Mouse (Mus musculus) CH12.LX (cell line): ENCODE data around the gene Dll3. TPM values are rescaled to one million over a fixed set of nuclear protein-coding genes. Genes with fewer than 3 reads are reported as not detected.

ENCODE experiments used
- DNase-seq: peaks from one replicate; pipeline ENCODE4 v3.0.0-alpha.2; 2013; ENCODE audit errors: extremely low read depth
- H3K27ac ChIP-seq: 2 replicates; pipeline ENCODE4 v1.5.1; 2012; ENCODE audit warnings: low read depth, mild to moderate bottlenecking, control low read depth, moderate library complexity; ENCODE audit not compliant: insufficient read depth
- H3K27me3 ChIP-seq: replicated peaks from 2 replicates; pipeline ENCODE3; 2012; ENCODE audit warnings: inconsistent platforms
- H3K36me3 ChIP-seq, 2 experiments: replicated peaks in 1 of 2; 2 replicates each; pipeline versions ENCODE3 to v1.6.1; 2012; ENCODE audit warnings: inconsistent platforms in 1 of 2, low read length in 1 of 2, mild to moderate bottlenecking in 1 of 2, mixed read lengths in 1 of 2, moderate library complexity in 1 of 2; ENCODE audit not compliant: control insufficient read depth in 1 of 2, insufficient read depth in 1 of 2
- H3K4me1 ChIP-seq, 2 experiments: 2 replicates each; pipeline ENCODE4 v1.6.1; 2012; ENCODE audit warnings: inconsistent platforms in 1 of 2, moderate library complexity in 1 of 2; ENCODE audit not compliant: insufficient read depth in 2 of 2, control insufficient read depth in 1 of 2
- H3K4me2 ChIP-seq: 2 replicates; pipeline ENCODE4 v1.6.1; 2012; ENCODE audit warnings: low read depth, mild to moderate bottlenecking, control low read depth; ENCODE audit not compliant: poor library complexity, insufficient read depth, severe bottlenecking
- H3K4me3 ChIP-seq, 3 experiments: fragments of 150-350 bp in 1 of 3; sonication (generic) in 1 of 3; replicated peaks in 1 of 3; 2 replicates each; pipeline versions ENCODE3 to v1.5.1; 2011 to 2012; ENCODE audit warnings: low read depth in 2 of 3, low read length in 2 of 3, mild to moderate bottlenecking in 2 of 3, moderate library complexity in 2 of 3, control low read depth in 1 of 3, improper control_type of control experiment in 1 of 3, inconsistent platforms in 1 of 3, mixed read lengths in 1 of 3; ENCODE audit not compliant: poor library complexity in 1 of 3
- H3K79me2 ChIP-seq: replicated peaks from 2 replicates; pipeline ENCODE4 v1.6.1; 2012; ENCODE audit warnings: mild to moderate bottlenecking, moderate library complexity; ENCODE audit not compliant: control insufficient read depth, poor library complexity, insufficient read depth, severe bottlenecking; ENCODE audit errors: extremely low read depth
- H3K9ac ChIP-seq: 2 replicates; pipeline ENCODE4 v1.6.1; 2012; ENCODE audit warnings: low read depth, mild to moderate bottlenecking, control low read depth, moderate library complexity; ENCODE audit not compliant: insufficient read depth
- H3K9me3 ChIP-seq: replicated peaks from 2 replicates; pipeline ENCODE3; 2012; ENCODE audit warnings: low read length, inconsistent platforms, mixed read lengths
- BHLHE40 ChIP-seq: IDR thresholded peaks from 2 replicates; pipeline ENCODE4 v1.6.1; 2011; ENCODE audit warnings: mild to moderate bottlenecking, low read depth, low read length, improper control_type of control experiment
- CHD1 ChIP-seq: IDR thresholded peaks from 2 replicates; pipeline ENCODE4 v1.6.1; 2012; ENCODE audit warnings: low read depth, low read length, improper control_type of control experiment, inconsistent platforms
- CHD2 ChIP-seq: IDR thresholded peaks from 2 replicates; pipeline ENCODE4 v1.6.1; 2011; ENCODE audit warnings: low read length, improper control_type of control experiment
- CTCF ChIP-seq, 2 experiments: IDR thresholded peaks in 1 of 2; conservative IDR thresholded peaks in 1 of 2; 2 replicates each; pipeline ENCODE4 v1.5.1; 2011 to 2012; ENCODE audit warnings: low read depth in 2 of 2, low read length in 2 of 2, improper control_type of control experiment in 1 of 2, inconsistent platforms in 1 of 2, mild to moderate bottlenecking in 1 of 2, moderate library complexity in 1 of 2
- E2F4 ChIP-seq: IDR thresholded peaks from 2 replicates; pipeline ENCODE4 v1.6.1; 2011; ENCODE audit warnings: low read depth, low read length, improper control_type of control experiment; ENCODE audit not compliant: insufficient replicate concordance
- ELF1 ChIP-seq: IDR thresholded peaks from 2 replicates; pipeline ENCODE4 v1.6.1; 2014; ENCODE audit warnings: low read depth, mild to moderate bottlenecking, inconsistent platforms, low read length, improper control_type of control experiment
- EP300 ChIP-seq: IDR thresholded peaks from 2 replicates; pipeline ENCODE4 v1.6.1; 2011; ENCODE audit warnings: low read length, improper control_type of control experiment
- HCFC1 ChIP-seq: IDR thresholded peaks from 2 replicates; pipeline ENCODE4 v1.6.1; 2012; ENCODE audit warnings: low read depth, mild to moderate bottlenecking, inconsistent platforms, low read length, improper control_type of control experiment
- IRF4 ChIP-seq: IDR thresholded peaks from 2 replicates; pipeline ENCODE4 v1.6.1; 2014; ENCODE audit warnings: low read depth, mild to moderate bottlenecking, inconsistent platforms, low read length, improper control_type of control experiment
- JUN ChIP-seq: IDR thresholded peaks from 2 replicates; pipeline ENCODE4 v1.6.1; 2011; ENCODE audit warnings: low read depth, mild to moderate bottlenecking, low read length, improper control_type of control experiment, moderate library complexity; ENCODE audit not compliant: insufficient read depth
- JUND ChIP-seq: conservative IDR thresholded peaks from 2 replicates; pipeline ENCODE4 v1.6.1; 2011; ENCODE audit warnings: low read depth, low read length, improper control_type of control experiment
- MAX ChIP-seq: IDR thresholded peaks from 2 replicates; pipeline ENCODE4 v1.6.1; 2011; ENCODE audit warnings: low read length, improper control_type of control experiment
- MEF2A ChIP-seq: IDR thresholded peaks from 2 replicates; pipeline ENCODE4 v1.6.1; 2014; ENCODE audit warnings: low read depth, mild to moderate bottlenecking, inconsistent platforms, low read length, improper control_type of control experiment, borderline replicate concordance
- MXI1 ChIP-seq: IDR thresholded peaks from 2 replicates; pipeline ENCODE4 v1.6.1; 2011; ENCODE audit warnings: mild to moderate bottlenecking, low read depth, low read length, improper control_type of control experiment
- MYC ChIP-seq: IDR thresholded peaks from 2 replicates; pipeline ENCODE4 v1.6.1; 2011; ENCODE audit warnings: low read depth, mild to moderate bottlenecking, improper control_type of control experiment, low read length
- NELFE ChIP-seq: IDR thresholded peaks from 2 replicates; pipeline ENCODE4 v1.6.1; 2011; ENCODE audit warnings: low read depth, low read length, improper control_type of control experiment
- NRF1 ChIP-seq: IDR thresholded peaks from 2 replicates; pipeline ENCODE4 v1.6.1; 2014; ENCODE audit warnings: low read depth, mild to moderate bottlenecking, inconsistent platforms, low read length, improper control_type of control experiment, moderate library complexity
- POLR2A ChIP-seq: IDR thresholded peaks from 2 replicates; pipeline ENCODE4 v1.6.1; 2011; ENCODE audit warnings: low read depth, mild to moderate bottlenecking, improper control_type of control experiment, low read length
- POLR2AphosphoS2 ChIP-seq: IDR thresholded peaks from 2 replicates; pipeline ENCODE4 v1.6.1; 2011; ENCODE audit warnings: low read depth, low read length, improper control_type of control experiment
- RAD21 ChIP-seq: IDR thresholded peaks from 2 replicates; pipeline ENCODE4 v1.6.1; 2011; ENCODE audit warnings: low read depth, mild to moderate bottlenecking, low read length, improper control_type of control experiment, moderate library complexity
- RCOR1 ChIP-seq: conservative IDR thresholded peaks from 2 replicates; pipeline ENCODE4 v1.6.1; 2012; ENCODE audit warnings: low read depth, mild to moderate bottlenecking, inconsistent platforms, low read length, improper control_type of control experiment
- SMC3 ChIP-seq: IDR thresholded peaks from 2 replicates; pipeline ENCODE4 v1.6.1; 2011; ENCODE audit warnings: low read depth, low read length, improper control_type of control experiment
- TBP ChIP-seq: conservative IDR thresholded peaks from 2 replicates; pipeline ENCODE4 v1.6.1; 2011; ENCODE audit warnings: low read depth, low read length, improper control_type of control experiment
- USF1 ChIP-seq: IDR thresholded peaks from 2 replicates; pipeline ENCODE4 v1.6.1; 2014; ENCODE audit warnings: low read depth, mild to moderate bottlenecking, inconsistent platforms, low read length, improper control_type of control experiment
- ZC3H11A ChIP-seq: IDR thresholded peaks from 2 replicates; pipeline ENCODE4 v1.6.1; 2012; ENCODE audit warnings: low read depth, mild to moderate bottlenecking, inconsistent platforms, low read length, improper control_type of control experiment
- ZMIZ1 ChIP-seq: IDR thresholded peaks from 2 replicates; pipeline ENCODE4 v1.6.1; 2012; ENCODE audit warnings: low read depth, mild to moderate bottlenecking, inconsistent platforms, low read length, improper control_type of control experiment
- ZNF384 ChIP-seq: IDR thresholded peaks from 2 replicates; pipeline ENCODE4 v1.6.1; 2012; ENCODE audit warnings: low read depth, low read length, improper control_type of control experiment, inconsistent platforms
- dilution Hi-C: fragments of 300-500 bp; cut with MboI; formaldehyde crosslinking; loops from 2 replicates; pipeline ENCODE4 v1.14.3; 2020; ENCODE audit warnings: low sequenced_read_pairs; ENCODE audit not compliant: extremely low pct_unique_long_range_greater_than_20kb, extremely low pct_ligation_motif_present
- in situ Hi-C: fragments of 300-500 bp; cut with MboI; formaldehyde crosslinking; loops from 3 replicates; pipeline ENCODE4 v1.14.3; 2019; ENCODE audit warnings: low sequenced_read_pairs, low pct_ligation_motif_present, low pct_unique_long_range_greater_than_20kb, mixed read lengths
- polyA plus RNA-seq: library from polyadenylated mRNA; unstranded; fragments of >175 nt; gene quantifications from 2 replicates; pipeline ENCODE4 v1.2.1, GENCODE M21; 2012; ENCODE audit warnings: low read depth; ENCODE audit not compliant: insufficient read length
- total RNA-seq, 2 experiments: library from RNA; depleted of rRNA; stranded (reverse); fragments of 300-350 nt in 1 of 2; fragments of >200 nt in 1 of 2; gene quantifications; 2 replicates each; pipeline ENCODE4 v1.2.3; 2012 to 2014

The Dll3 gene
- total and polyA plus RNA-seq, 3 experiments, result 0.11 to 0.29 TPM; not detected in 1

- H3K4me3 ChIP-seq, result no peak overlapping the region
- H3K27me3 ChIP-seq, result no peaks in the 10 kb centered on the region
- H3K9me3 ChIP-seq, result no peaks in the 10 kb centered on the region
- peaks cover 18% of the 10 kb centered on the region for H3K79me2 ChIP-seq
- peaks cover 83 to 90% of the 10 kb centered on the region in 2 experiments for H3K36me3 ChIP-seq
- TF ChIP-seq NRF1, result no peak
- no peak for TF ChIP-seq RCOR1
- no peak for TF ChIP-seq BHLHE40
- TF ChIP-seq IRF4, result no peak
- TF ChIP-seq HCFC1, result no peak
- no peak for TF ChIP-seq ZMIZ1
- TF ChIP-seq CHD1, result no peak
- no peak for TF ChIP-seq ZNF384
- no peak for TF ChIP-seq USF1
- TF ChIP-seq MXI1, result no peak
- TF ChIP-seq JUN, result no peak
- TF ChIP-seq MYC, result no peak
- TF ChIP-seq CTCF (conservative IDR thresholded peaks at IDR 0.05 in 1 of 2, IDR thresholded peaks at IDR 0.05 in 1 of 2; ENCODE audit: low read depth in 2 of 2, low read length in 2 of 2), result no peak
- no peak for TF ChIP-seq E2F4
- no peak for TF ChIP-seq NELFE
- no peak for TF ChIP-seq CHD2
- TF ChIP-seq TBP, result no peak
- TF ChIP-seq POLR2AphosphoS2, result no peak
- TF ChIP-seq ELF1, result no peak
- TF ChIP-seq RAD21, result no peak
- TF ChIP-seq, all 38 proteins: peak for 0
- dilution Hi-C loops (no loop called here), in situ Hi-C loops (no loop called here)
- Histone ChIP-seq H3K9ac (no peak overlapping the region), H3K27ac (no peak overlapping the region), H3K4me1 (no peaks in the 10 kb centered on the region), H3K4me2 (no peak overlapping the region)
- DNase-seq, result no peak
These were observed 26.2 kb upstream of the Dll3 start for GRCm38 (mm10) chr7:28328260-28328659.

GRCm38 (mm10) chr7:28326457-28326856 is 24.4 kb upstream of the Dll3 start:
- no peak for TF ChIP-seq MAX
- no peak for TF ChIP-seq EP300
- no peak for TF ChIP-seq MEF2A
- no peak for TF ChIP-seq POLR2A
- no peak for TF ChIP-seq MYC
- TF ChIP-seq ELF1, result no peak
- no peak for TF ChIP-seq ZC3H11A
- TF ChIP-seq JUND, result no peak
- TF ChIP-seq ZMIZ1, result no peak
- TF ChIP-seq SMC3, result peak; percentile 11; the same call in 1 of the 2 replicates
- peak; percentile 23 to 35; a peak in 3 of 4 replicates for TF ChIP-seq CTCF (conservative IDR thresholded peaks at IDR 0.05 in 1 of 2, IDR thresholded peaks at IDR 0.05 in 1 of 2; ENCODE audit: low read depth in 2 of 2, low read length in 2 of 2)
- dilution Hi-C loops (no loop called here), in situ Hi-C loops (no loop called here)
- Histone ChIP-seq H3K9me3 (no peaks in the 10 kb centered on the region), H3K4me3 (no peak overlapping the region), H3K27me3 (no peaks in the 10 kb centered on the region), H3K9ac (no peak overlapping the region), H3K36me3 (peaks cover 90 to 95% of the 10 kb centered on the region in 2 experiments), H3K4me2 (no peak overlapping the region), H3K79me2 (peaks cover under 1% of the 10 kb centered on the region; the same call in 1 of the 2 replicates), H3K27ac (no peak overlapping the region), H3K4me1 (no peaks in the 10 kb centered on the region)
- DNase-seq, result no peak
